ENCODE assay signal across 9 mouse cellular contexts in the genomic region with DNA sequence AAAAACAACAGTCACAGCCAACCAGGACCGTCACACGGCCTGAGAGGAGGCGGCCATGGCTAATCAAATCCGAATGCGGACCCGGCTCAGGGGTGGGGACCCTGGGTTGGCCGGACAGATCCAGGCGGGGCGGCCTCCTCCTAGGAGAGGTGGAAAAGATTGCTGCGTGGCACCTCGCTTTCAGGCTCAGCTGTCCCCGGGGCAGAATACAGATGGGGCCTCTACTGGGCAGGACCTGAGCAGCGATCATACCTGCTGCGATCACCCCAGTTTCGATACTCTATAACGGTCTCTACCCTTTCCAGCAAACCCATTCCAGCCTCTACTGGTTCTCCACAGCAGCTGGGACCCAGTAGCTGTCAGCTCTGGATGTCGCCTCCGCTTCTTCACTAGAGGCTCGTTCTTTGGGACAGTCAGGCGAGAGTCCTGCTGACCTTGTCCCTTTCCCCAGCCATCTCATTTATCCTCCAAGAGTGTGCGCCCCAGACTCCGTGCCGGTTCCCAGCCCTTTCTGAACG. TPM values are rescaled to one million over a fixed set of nuclear protein-coding genes. Genes with fewer than 3 reads are reported as not detected.
DNase-seq lines count a peak whose midpoint lies in the region; ATAC-seq lines count a peak whose summit lies in the region.
"Had no signal": no experiment of that assay in that cellular context is flagged by ENCODE, and none has a peak within 500 bp of the region (broad histone marks: within the 10 kb centered on the region; RNA-seq: fewer than 3 reads in every experiment).

No protein-coding gene starts in this region.

- H3K4me3 ChIP-seq in megakaryocyte, embryonic 14.5 days (replicated peaks): peak overlapping the region; percentile 93
- peak overlapping the region; percentile 68 for H3K4me3 ChIP-seq in embryonic facial prominence, embryonic 14.5 days (ENCODE audit: low read depth, low read length)
- H3K4me3 ChIP-seq in heart, embryonic 14.5 days (ENCODE audit: control insufficient read depth in 1 of 2, insufficient read depth in 1 of 2, low read depth in 1 of 2, low read length in 2 of 2): peak overlapping the region; percentile 69 to 73
- H3K4me3 ChIP-seq in limb, embryonic 10.5 days: peak overlapping the region; percentile 63
- peak overlapping the region; percentile 48 for H3K4me3 ChIP-seq in midbrain, embryonic 12.5 days

- H3K4me1 ChIP-seq in megakaryocyte, embryonic 14.5 days: peaks cover 20% of the 10 kb centered on the region
- peaks cover 21% of the 10 kb centered on the region for H3K4me1 ChIP-seq in embryonic facial prominence, embryonic 14.5 days (ENCODE audit: control insufficient read depth, insufficient read depth, low read length)
- peaks cover 8 to 13% of the 10 kb centered on the region in 2 experiments; a peak in 3 of 4 replicates for H3K4me1 ChIP-seq in heart, embryonic 14.5 days (ENCODE audit: control insufficient read depth in 2 of 2, insufficient read depth in 2 of 2, low read length in 2 of 2)
- H3K4me1 ChIP-seq in limb, embryonic 10.5 days: peaks cover 29% of the 10 kb centered on the region
- H3K4me1 ChIP-seq in midbrain, embryonic 12.5 days: peaks cover 27% of the 10 kb centered on the region

- H3K27me3 ChIP-seq in megakaryocyte, embryonic 14.5 days (replicated peaks): peaks cover 94% of the 10 kb centered on the region
- peaks cover 3% of the 10 kb centered on the region; the same call in 1 of the 2 replicates for H3K27me3 ChIP-seq in embryonic facial prominence, embryonic 14.5 days (replicated peaks; ENCODE audit: control insufficient read depth, insufficient read depth, low read length)
- no peaks in the 10 kb centered on the region for H3K27me3 ChIP-seq in heart, embryonic 14.5 days (ENCODE audit: control insufficient read depth, insufficient read depth, low read length)
- peaks cover 64% of the 10 kb centered on the region for H3K27me3 ChIP-seq in limb, embryonic 10.5 days (ENCODE audit: low read depth, poor library complexity, severe bottlenecking)
- peaks cover 91% of the 10 kb centered on the region for H3K27me3 ChIP-seq in midbrain, embryonic 12.5 days

- no peak for ATAC-seq in megakaryocyte, adult 5-6 weeks (ENCODE audit: poor library complexity, severe bottlenecking)
- no peak for ATAC-seq in embryonic facial prominence, embryonic 14.5 days (ENCODE audit: low read depth)
- no peak for ATAC-seq in heart, embryonic 14.5 days (ENCODE audit: insufficient number of reproducible peaks, insufficient read depth, low FRiP score, low read depth)
- peak; percentile 27 for ATAC-seq in midbrain, embryonic 12.5 days (ENCODE audit: low FRiP score, low read depth)

- 4% methylated on average over 22 of the region's 24 CpGs for WGBS in embryonic facial prominence, embryonic 14.5 days
- 1% methylated on average over 24 of the region's 24 CpGs for WGBS in heart, embryonic 14.5 days
- 2% methylated on average over 24 of the region's 24 CpGs for WGBS in limb, embryonic 10.5 days
- WGBS in midbrain, embryonic 12.5 days: 2% methylated on average over 24 of the region's 24 CpGs

- no peaks in the 10 kb centered on the region for H3K36me3 ChIP-seq in megakaryocyte, embryonic 14.5 days (replicated peaks; ENCODE audit: low read length)
- no peaks in the 10 kb centered on the region for H3K36me3 ChIP-seq in embryonic facial prominence, embryonic 14.5 days (ENCODE audit: control insufficient read depth, insufficient read depth, low read length)
- H3K36me3 ChIP-seq in heart, embryonic 14.5 days (ENCODE audit: control insufficient read depth, insufficient read depth, low read length): no peaks in the 10 kb centered on the region
- no peaks in the 10 kb centered on the region for H3K36me3 ChIP-seq in limb, embryonic 10.5 days
- no peaks in the 10 kb centered on the region for H3K36me3 ChIP-seq in midbrain, embryonic 12.5 days
- H3K36me3 ChIP-seq: G1E had no signal

- DNase-seq in embryonic facial prominence, embryonic 14.5 days (ENCODE audit: low spot score): peak; percentile 38
- DNase-seq in limb, embryonic 10.5 days (ENCODE audit: low spot score): peak; percentile 67
- no peak for DNase-seq in frontal cortex, postnatal 36 days (ENCODE audit: low spot score in 2 of 2)
- DNase-seq in yolk sac, embryonic 10.5 days (ENCODE audit: low spot score): no peak

- H3K4me2 ChIP-seq in embryonic facial prominence, embryonic 14.5 days (ENCODE audit: low read depth, low read length): peak overlapping the region; percentile 87
- peak overlapping the region; percentile 96 for H3K4me2 ChIP-seq in heart, embryonic 14.5 days (ENCODE audit: low read length)
- H3K4me2 ChIP-seq in midbrain, embryonic 12.5 days (replicated peaks): peak overlapping the region; percentile 94

- H3K9ac ChIP-seq in embryonic facial prominence, embryonic 14.5 days (ENCODE audit: low read depth, low read length): peak overlapping the region; percentile 80
- peak overlapping the region; percentile 87 for H3K9ac ChIP-seq in heart, embryonic 14.5 days (ENCODE audit: low read length)
- peak overlapping the region; percentile 59 for H3K9ac ChIP-seq in midbrain, embryonic 12.5 days (replicated peaks)

- H3K9me3 ChIP-seq in megakaryocyte, embryonic 14.5 days: peaks cover 6% of the 10 kb centered on the region; the same call in 1 of the 2 replicates
- no peaks in the 10 kb centered on the region for H3K9me3 ChIP-seq in embryonic facial prominence, embryonic 14.5 days (ENCODE audit: control insufficient read depth, low read length)
- no peaks in the 10 kb centered on the region for H3K9me3 ChIP-seq in heart, embryonic 14.5 days (ENCODE audit: control insufficient read depth, low read length)
- H3K9me3 ChIP-seq in limb, embryonic 10.5 days (replicated peaks): no peaks in the 10 kb centered on the region
- no peaks in the 10 kb centered on the region for H3K9me3 ChIP-seq in midbrain, embryonic 12.5 days

- peak overlapping the region; percentile 31; the same call in 1 of the 2 replicates for H3K27ac ChIP-seq in embryonic facial prominence, embryonic 14.5 days (replicated peaks; ENCODE audit: low read depth, low read length)
- peak overlapping the region; percentile 71 to 89 for H3K27ac ChIP-seq in heart, embryonic 14.5 days (replicated peaks in 1 of 2; ENCODE audit: control insufficient read depth in 1 of 2, insufficient read depth in 1 of 2, low read depth in 2 of 2, low read length in 2 of 2)
- H3K27ac ChIP-seq in limb, embryonic 10.5 days: peak overlapping the region; percentile 81; the same call in 1 of the 2 replicates
- H3K27ac ChIP-seq in midbrain, embryonic 12.5 days (replicated peaks): no peak overlapping the region

RNA-seq across cellular contexts. Expression of gene Pxdc1, which starts 1.8 kb away (rescaled TPM):
- polyA plus RNA-seq in megakaryocyte, embryonic 14.5 days (2012; ENCODE audit: insufficient read depth, low replicate concordance): 6.4 and 7.2 TPM in 2 replicates
- 0.18 TPM in 1 of 2 replicates, not detected in the other for total RNA-seq in megakaryocyte, adult 5-6 weeks (2015)
- 0.12 TPM in 1 of 2 replicates, not detected in the other for total RNA-seq in megakaryocyte, adult 5-6 weeks (2017)
- polyA plus RNA-seq in embryonic facial prominence, embryonic 14.5 days (2014; fragmentation: Nextera tagmentation; extraction: Ambion mirVana): 31.0 and 33.5 TPM in 2 replicates
- 22.7 and 27.8 TPM in 2 replicates for polyA plus RNA-seq in heart, embryonic 14.5 days (2014; fragmentation: Nextera tagmentation; extraction: Ambion mirVana)
- polyA plus RNA-seq in limb, embryonic 10.5 days (2016; fragmentation: Nextera tagmentation; extraction: Ambion mirVana): 1.9 and 2.5 TPM in 2 replicates
- 6.1 and 9.9 TPM in 2 replicates for polyA plus RNA-seq in midbrain, embryonic 12.5 days (2016; fragmentation: Nextera tagmentation; extraction: Ambion mirVana)
- polyA plus RNA-seq: G1E had no signal

Comparison
In these comparisons a context has a peak if more than half of its experiments do, and no peak if none do; other contexts are left out.
1. DNase-seq: peak in embryonic facial prominence, embryonic 14.5 days (single experiment) and limb, embryonic 10.5 days (single experiment); none in frontal cortex, postnatal 36 days (0 of 2) and yolk sac, embryonic 10.5 days (single experiment).
2. Peak in every context shown above with its lines, with median percentiles within 50 percentile points of each other: H3K4me3 ChIP-seq, H3K4me2 ChIP-seq and H3K9ac ChIP-seq.